Mouse (Mus musculus) adrenal gland, adult 18-20 months (tissue): ENCODE data around the gene Srd5a1. TPM values are rescaled to one million over a fixed set of nuclear protein-coding genes. Genes with fewer than 3 reads are reported as not detected.
"Not testable (repeated sequence)": the region's sequence is repeated elsewhere in the genome, so short reads cannot be mapped to it uniquely, and the experiment has no call there.

Experiments used
- DNase-seq, 2 experiments: peaks; one replicate each; pipeline ENCODE4 v3.0.0; 2021 to 2022; ENCODE audit warnings: low spot score in 2 of 2
- long read RNA-seq, 2 experiments: library from polyadenylated mRNA; stranded (forward); transcript quantifications; one replicate each; pipeline ENCODE4 v2.0.0; 2021
- total RNA-seq, 2 experiments: library from RNA; stranded (reverse); gene quantifications; 1 replicate in 1 of 2; 2 replicates in 1 of 2; pipeline ENCODE4 v1.2.3; 2021

Srd5a1 gene
- 10 to 100 TPM in 1 of 2 experiments, 1 to 10 TPM in 1; 3.2 to 12.1 TPM for total RNA-seq
- long read RNA-seq, experiment 1, partial matches to known transcripts, result 0 of 3 reads
- long read RNA-seq, experiment 1, other reads (novel, unspliced or antisense), result 0 of 3 reads
- long read RNA-seq, experiment 2, partial matches to known transcripts, result 5 of 8 reads
- long read RNA-seq, experiment 2, other reads (novel, unspliced or antisense), result 0 of 8 reads

DNA sequence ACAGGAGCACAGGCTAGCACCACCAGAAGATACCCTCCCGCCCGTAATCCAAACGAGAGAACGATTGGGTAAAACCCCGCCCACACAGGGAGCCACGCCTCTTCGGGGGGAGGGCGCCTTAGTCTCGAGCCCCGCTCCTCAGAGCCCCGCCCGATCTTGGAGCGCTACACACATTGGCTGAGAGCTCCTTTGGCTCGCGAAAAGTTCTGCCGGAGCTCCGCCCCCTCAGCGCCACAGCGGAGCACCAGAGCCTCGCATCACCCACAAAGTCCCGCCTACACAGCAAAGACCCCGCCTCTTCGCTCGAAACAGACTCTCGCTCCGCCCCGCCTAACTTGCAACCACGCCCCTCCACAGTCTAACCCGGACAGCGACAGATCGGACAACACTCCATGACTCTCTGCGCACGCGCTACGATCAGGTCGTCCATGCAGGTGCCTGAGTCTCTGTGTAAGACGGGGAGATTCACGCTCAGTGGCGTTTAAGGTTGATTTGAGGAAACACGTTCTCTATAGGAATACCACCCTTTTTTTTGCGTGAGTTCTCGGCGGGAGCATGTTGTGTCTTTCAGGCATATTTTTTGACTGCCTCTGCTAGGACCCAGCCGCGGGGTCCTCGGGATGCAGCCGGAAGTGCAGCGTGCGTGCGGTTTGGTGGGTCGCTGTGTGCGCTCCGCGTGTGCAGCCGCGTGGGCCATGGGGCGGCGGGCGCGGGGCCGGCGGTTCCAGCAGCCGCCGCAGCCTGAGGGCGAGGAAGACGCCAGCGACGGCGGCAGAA is at the start of gene Srd5a1:
Gene Srd5a1, minus strand, starts transcription at position 45 of the 777 bp plus-strand sequence.
- peak; percentile 94 to 96 for DNase-seq

DNA sequence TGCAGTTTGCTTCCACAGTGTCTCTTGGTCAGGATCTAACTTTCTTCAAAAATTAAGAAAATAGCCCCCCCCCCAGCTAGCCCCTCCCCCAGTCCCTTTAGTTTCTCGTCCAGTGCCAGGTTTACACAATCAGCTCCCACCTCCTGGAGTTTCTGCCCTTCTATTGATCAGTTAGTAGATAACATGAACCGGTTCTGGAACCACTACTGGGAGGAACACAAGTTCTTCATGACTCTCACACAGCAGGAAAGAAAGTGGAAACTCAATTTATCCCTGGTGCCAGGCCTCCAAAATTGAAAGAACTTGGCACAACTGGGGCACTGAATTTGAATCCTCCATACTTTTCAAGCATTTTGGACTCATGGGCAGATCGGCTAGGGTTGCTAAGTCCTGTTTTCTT is 43.3 kb upstream of the Srd5a1 start:
- no peak for DNase-seq

DNA sequence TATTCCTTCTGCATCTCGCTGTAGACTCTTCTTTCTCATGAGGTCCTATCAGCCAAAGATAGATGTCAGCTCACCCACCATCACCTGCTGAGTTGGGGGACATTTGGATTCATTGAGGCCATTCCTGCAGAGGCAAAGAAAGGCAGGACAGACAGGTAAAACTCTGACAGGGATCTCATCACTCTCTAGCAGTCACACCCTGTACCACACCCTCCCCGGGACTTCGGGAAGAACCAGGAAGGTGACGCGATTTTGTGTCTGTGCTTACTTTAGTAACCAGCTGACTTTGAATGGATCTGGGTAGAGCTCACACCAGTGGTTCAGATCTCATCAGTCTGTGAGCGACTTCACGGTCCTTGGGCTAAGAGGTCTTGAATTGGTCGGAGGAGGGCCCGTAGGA is 35.2 kb upstream of the Srd5a1 start:
- DNase-seq, result no peak

- no peak for DNase-seq
Observed at GRCm38 (mm10) chr13:69645694-69646423, 34.6 kb upstream of the Srd5a1 start.

DNA sequence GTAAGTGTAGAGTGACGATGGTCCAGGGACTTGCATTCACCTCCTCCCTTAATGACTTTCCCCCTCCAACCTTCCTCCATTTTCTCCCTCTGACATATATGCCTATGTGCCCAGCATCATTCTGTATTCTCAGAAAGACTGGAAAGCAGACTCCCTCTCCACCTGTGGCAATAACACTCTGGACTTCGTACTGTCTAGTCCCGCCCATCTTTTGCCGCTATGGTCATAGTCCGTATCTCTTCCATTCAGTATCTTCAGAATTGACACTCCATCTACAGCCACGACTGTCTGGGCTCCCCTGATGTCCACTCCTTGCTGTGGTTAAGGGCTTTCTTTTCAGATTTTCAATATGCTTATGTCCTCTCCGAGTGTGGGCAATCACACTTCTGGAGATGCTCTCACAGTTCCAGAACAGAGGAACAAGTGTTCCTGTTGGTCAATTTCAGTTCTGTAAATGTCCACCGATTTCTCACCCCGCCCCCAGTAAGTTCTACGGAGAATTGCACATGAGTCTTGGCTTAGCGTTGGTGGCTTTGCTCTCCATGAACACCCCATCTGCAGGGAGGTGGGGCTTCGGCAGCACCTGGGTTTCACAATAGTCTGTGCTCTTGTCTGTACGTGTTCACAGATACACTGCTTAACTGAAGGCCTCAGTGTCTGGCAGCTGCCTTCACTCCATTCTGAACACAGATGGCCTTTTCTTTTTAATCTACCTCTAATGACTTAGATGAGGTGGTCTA is 33.4 kb upstream of the Srd5a1 start:
- no peak for DNase-seq

- DNase-seq, result no peak
Observed at GRCm38 (mm10) chr13:69643937-69644336, 32.7 kb upstream of the Srd5a1 start.

DNA sequence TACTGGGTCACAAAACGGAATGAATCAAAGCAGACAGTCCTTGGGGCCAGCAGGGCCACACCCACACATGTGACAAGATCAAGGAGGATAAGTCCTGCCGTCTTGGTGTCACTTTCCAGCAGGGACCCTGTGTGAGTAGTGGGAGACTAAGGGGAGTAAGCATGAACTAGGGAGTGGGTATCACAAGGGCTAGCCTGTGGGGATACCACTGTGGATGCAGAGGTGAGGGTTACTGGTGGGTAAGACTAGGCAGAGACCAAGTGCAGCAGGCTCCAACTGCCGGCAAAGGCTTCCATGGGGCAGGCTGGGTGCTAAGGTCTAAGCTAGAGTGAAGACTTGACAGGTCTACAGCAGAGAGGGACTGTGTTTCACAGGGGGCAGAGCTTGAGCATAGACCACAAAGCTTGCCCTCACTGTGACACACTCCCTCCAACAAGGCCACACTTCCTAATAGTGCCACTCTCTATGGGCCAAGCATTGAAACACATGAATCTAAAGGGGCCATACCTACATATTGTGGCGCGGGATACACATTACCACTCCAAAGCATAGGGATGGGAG is 31.5 kb upstream of the Srd5a1 start:
- DNase-seq, result no peak

DNA sequence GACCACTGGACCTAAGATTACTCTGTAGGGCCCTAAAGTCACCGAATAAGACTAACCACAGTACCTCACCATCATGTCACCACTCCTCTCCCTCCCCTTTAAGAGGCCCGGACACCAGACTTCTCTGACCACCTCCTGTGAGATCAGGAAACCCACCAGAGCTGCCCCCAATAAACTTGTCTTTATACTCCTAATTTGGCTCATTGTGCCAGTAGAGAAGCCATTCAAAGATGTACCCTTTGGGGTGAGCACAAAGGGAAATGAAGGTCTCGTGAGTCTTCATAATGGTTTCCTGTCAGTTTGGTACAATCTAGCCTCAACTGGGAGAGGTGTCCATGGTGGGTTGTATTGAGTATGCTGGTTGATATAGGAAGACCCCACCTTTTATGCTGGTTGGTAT is 29.8 kb upstream of the Srd5a1 start:
- no peak for DNase-seq

GRCm38 (mm10) chr13:69640541-69640940 is 29.3 kb upstream of the Srd5a1 start:
- DNase-seq, result no peak

DNA sequence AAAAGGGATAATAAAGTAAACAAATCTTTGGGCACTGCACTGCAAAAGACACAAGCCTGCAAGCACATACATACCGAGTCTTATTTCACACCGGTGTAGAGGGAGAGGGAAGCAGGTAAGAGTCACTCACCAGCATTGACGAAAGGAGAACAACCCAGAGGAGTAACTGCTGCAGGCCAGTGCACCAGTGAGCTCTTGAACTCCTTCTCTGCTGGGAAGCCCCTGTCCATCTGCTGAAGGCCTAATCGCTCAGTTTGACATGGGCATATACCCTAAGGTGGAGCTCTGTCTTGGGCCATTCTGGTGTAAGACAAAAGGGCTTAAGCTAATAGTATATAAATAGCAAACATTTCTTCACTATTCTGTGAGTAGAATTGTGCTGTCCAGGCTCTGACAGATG is 28.9 kb upstream of the Srd5a1 start:
- DNase-seq, result no peak

DNA sequence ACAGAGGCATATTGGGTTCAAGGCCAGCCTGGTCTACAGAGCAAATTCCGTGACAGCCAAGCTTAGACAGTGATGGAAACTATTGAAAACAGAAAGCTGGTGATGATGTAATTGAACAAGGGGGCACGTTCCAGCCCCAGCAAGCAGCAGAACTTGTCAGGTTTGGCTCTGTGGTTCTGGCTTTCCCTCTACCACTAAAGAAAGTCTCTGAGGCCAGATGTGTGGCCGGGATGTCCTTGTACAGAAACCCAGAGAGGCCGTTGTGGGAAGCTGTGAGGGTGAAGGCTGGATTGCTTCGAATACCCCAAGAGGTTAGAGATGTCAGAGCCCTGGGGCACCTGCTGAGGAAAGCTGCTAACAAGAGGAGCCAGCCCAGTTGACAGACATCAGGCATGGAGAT is 28.0 kb upstream of the Srd5a1 start:
- no peak for DNase-seq

DNA sequence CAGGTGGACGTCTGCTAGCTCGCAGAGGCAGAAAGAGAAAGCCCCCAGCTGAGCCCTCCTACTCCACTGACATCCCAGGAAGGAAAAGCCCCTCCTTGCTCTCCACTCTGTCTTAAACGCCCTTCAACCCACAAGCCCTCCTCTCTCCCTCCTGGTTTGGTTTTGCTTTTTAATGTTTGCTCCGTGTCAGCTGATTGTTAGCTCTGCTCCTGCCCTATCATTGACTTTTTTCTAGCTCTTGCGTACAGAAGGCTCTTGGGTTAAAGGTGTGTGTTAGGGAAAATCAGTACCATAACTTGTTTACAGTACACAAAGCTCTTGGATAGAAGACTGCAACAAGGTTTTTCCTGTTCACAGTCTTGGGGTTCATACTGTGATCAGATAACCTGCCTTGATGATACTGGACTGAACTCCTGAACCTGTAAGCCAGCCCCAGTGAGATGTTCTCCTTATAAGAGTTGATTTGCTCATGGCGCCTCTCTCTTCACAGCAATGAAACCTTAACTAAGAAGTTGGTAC is 26.9 kb upstream of the Srd5a1 start:
- DNase-seq, result no peak

DNA sequence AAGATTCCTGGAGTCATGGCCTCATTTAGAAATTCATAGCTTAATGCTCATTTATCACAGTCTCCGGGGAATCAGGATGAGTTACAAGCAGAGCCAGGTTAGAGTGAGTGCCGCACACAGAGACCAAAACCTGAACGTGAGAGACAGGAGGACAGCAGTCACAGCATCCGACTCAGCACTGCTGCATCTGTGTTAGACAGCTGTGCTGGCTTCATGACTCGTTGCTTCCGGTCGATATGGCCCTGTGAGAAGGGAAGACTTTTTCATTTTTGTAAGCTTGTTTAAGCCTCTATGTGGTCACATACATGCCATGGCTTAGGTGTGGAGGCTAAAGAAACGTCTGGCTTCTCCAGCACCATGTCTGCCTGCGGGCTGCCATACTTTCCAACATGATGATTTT is 26.4 kb upstream of the Srd5a1 start:
- no peak for DNase-seq

GRCm38 (mm10) chr13:69636816-69637215 is 25.6 kb upstream of the Srd5a1 start:
- no peak for DNase-seq

DNA sequence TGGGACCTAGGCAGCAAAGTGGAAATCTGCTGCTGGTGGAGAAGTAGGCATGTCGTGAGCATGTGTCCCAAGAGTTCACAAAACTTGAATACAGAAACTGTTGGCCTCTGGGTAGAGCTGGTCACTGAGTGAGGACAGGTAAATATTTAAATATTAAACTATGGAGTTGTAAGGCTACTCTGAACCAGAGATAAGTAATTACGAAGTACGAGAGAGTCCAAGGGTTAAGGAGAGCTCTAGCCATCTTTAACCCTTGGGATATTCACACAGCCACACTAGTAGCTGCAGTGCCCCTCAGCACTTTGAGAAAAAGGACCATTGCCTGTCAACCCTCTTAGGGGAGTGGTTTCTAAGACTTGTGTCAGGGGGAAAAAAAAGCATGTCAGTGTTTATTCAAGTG is 25.1 kb upstream of the Srd5a1 start:
- no peak for DNase-seq

- not testable (repeated sequence) for DNase-seq
Observed at GRCm38 (mm10) chr13:69635836-69636235, 24.6 kb upstream of the Srd5a1 start.

DNA sequence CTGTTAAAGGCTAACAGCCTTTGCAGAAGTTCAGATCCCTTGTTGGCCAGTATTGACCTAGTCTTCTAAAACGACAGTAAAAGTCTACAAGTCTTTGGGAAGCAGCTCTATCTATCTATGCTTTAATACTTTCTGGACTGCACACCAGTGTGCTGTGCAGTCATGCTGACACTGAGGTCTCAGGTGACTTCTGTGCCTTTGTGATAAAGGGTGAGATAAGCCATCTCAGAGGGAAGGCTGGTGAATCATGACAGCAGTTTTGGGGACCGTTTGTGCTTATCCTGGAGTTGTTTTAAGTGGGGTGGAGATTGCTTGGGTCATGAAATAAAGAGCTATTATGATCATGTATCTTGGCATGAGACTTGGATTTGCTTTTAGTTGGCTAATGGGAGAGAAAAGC is 22.7 kb upstream of the Srd5a1 start:
- DNase-seq, result no peak

- no peak for DNase-seq
Observed at GRCm38 (mm10) chr13:69633551-69633950, 22.3 kb upstream of the Srd5a1 start.

DNA sequence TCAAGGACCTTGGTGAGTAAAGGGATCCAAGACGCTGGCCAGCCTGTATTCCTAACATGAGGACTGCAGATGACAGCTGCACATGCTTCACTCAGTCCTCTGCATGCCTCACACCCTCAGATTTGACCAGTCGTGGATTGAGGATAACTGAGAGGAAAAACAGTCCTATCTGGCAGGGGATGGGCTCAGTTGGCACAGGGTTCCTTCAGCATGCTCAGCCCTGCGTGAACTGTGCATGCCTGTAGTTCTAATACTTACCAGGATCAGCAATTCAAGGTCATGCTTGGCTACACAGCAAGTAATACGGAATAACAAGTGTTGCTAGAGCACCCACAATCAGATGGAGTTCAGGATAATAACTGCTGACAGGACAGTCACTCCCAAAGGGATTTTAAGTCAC is 20.4 kb upstream of the Srd5a1 start:
- no peak for DNase-seq

- DNase-seq, result no peak
Observed at GRCm38 (mm10) chr13:69631111-69631510, 19.9 kb upstream of the Srd5a1 start.

DNA sequence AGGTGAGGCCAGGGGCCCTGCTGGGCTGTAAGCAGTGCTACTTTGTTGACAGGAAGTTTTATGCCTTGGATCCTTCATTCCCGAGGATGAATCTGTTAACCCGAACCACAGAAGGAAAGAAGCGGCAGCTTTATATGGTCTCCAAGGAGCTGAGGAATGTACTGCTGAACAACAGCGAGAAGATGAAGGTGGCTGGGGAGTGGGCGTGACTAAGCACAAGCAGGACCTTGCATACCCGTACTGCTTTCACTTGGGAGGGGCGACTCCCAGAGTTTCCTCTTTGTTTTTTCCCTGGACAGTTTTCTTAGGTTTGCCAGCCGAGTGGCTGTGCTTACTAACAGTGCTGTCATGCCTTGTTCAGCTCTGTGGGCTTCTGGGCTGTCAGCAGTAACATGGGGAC is 19.3 kb upstream of the Srd5a1 start:
- DNase-seq, result no peak
